Mouse (Mus musculus) olfactory bulb, adult 2 months (tissue): ENCODE data around the gene Noxo1.
"Not testable (repeated sequence)": the region's sequence is repeated elsewhere in the genome, so short reads cannot be mapped to it uniquely, and the experiment has no call there.

Source experiments
- CTCF ChIP-seq: fragments of 200-500 bp; IDR thresholded peaks from 2 replicates; pipeline ENCODE4 v1.5.1; 2012; ENCODE audit warnings: low read depth, mild to moderate bottlenecking, low read length, moderate library complexity; ENCODE audit not compliant: insufficient read depth
- POLR2A ChIP-seq: fragments of 200-500 bp; IDR thresholded peaks from 2 replicates; pipeline ENCODE4 v1.6.1; 2012; ENCODE audit warnings: mild to moderate bottlenecking, low read depth, low read length, moderate library complexity; ENCODE audit not compliant: insufficient read depth

GRCm38 (mm10) chr17:24667011-24667410 is 29.0 kb upstream of the Noxo1 start:
- not testable (repeated sequence) for TF ChIP-seq POLR2A, CTCF
